ENCODE assay signal across 8 mouse cellular contexts in genomic region chr7:79052521-79053382, GRCm38 (mm10). TPM values are rescaled to one million over a fixed set of nuclear protein-coding genes. Genes with fewer than 3 reads are reported as not detected.
DNase-seq lines count a peak whose midpoint lies in the region; ATAC-seq and TF ChIP-seq lines count a peak whose summit lies in the region.

No protein-coding gene starts in this region.

- DNase-seq in kidney, postnatal 36 days, result no peak
- no peak for DNase-seq in Patski (ENCODE audit: low read depth, low spot score)
- DNase-seq in liver, embryonic 13.5 days, result no peak
- DNase-seq in cerebellum, adult 9-10 months, result no peak

- peak overlapping the region; percentile 45 for H3K4me3 ChIP-seq in kidney, embryonic 14.5 days (ENCODE audit: low read length)
- peak overlapping the region; percentile 52 for H3K4me3 ChIP-seq in embryonic facial prominence, embryonic 15.5 days (replicated peaks)
- peak overlapping the region; percentile 16 for H3K4me3 ChIP-seq in liver, embryonic 13.5 days (replicated peaks)

- H3K27me3 ChIP-seq in kidney, embryonic 14.5 days (ENCODE audit: control insufficient read depth, insufficient read depth, low read length), result peaks cover 55% of the 10 kb centered on the region
- H3K27me3 ChIP-seq in Patski, result peaks cover 61% of the 10 kb centered on the region
- H3K27me3 ChIP-seq in embryonic facial prominence, embryonic 15.5 days, result peaks cover 67% of the 10 kb centered on the region
- peaks cover 74% of the 10 kb centered on the region for H3K27me3 ChIP-seq in liver, embryonic 13.5 days

- H3K4me1 ChIP-seq in kidney, embryonic 14.5 days (ENCODE audit: control insufficient read depth, insufficient read depth, low read length), result peaks cover 3% of the 10 kb centered on the region; the same call in 1 of the 2 replicates
- H3K4me1 ChIP-seq in embryonic facial prominence, embryonic 15.5 days, result peaks cover 17% of the 10 kb centered on the region
- H3K4me1 ChIP-seq in liver, embryonic 13.5 days (replicated peaks), result no peaks in the 10 kb centered on the region

- H3K9ac ChIP-seq in kidney, embryonic 14.5 days (ENCODE audit: low read depth, low read length), result peak overlapping the region; percentile 34
- peak overlapping the region; percentile 24; the same call in 1 of the 2 replicates for H3K9ac ChIP-seq in embryonic facial prominence, embryonic 15.5 days
- H3K9ac ChIP-seq in liver, embryonic 13.5 days, result no peak overlapping the region

- in situ Hi-C loops in Patski (cut with MboI; ENCODE audit: low pct_unique_long_range_greater_than_20kb), result no loop called here

- no peak for TF ChIP-seq CTCF in Patski (IDR thresholded peaks at IDR 0.05)

- no peaks in the 10 kb centered on the region for H3K9me3 ChIP-seq in kidney, embryonic 14.5 days (ENCODE audit: control insufficient read depth, low read length)
- H3K9me3 ChIP-seq in embryonic facial prominence, embryonic 15.5 days (replicated peaks), result no peaks in the 10 kb centered on the region
- H3K9me3 ChIP-seq in liver, embryonic 13.5 days (replicated peaks), result no peaks in the 10 kb centered on the region

- H3K27ac ChIP-seq in kidney, embryonic 14.5 days (ENCODE audit: low read depth, low read length), result no peak overlapping the region
- H3K27ac ChIP-seq in embryonic facial prominence, embryonic 15.5 days (replicated peaks), result no peak overlapping the region
- no peak overlapping the region for H3K27ac ChIP-seq in liver, embryonic 13.5 days

- no peaks in the 10 kb centered on the region for H3K36me3 ChIP-seq in kidney, embryonic 14.5 days (ENCODE audit: control insufficient read depth, insufficient read depth, low read length)
- H3K36me3 ChIP-seq in embryonic facial prominence, embryonic 15.5 days, result no peaks in the 10 kb centered on the region
- H3K36me3 ChIP-seq in liver, embryonic 13.5 days, result no peaks in the 10 kb centered on the region

- under 1% methylated on average over 61 of the region's 66 CpGs for WGBS in kidney, embryonic 14.5 days
- WGBS in embryonic facial prominence, embryonic 15.5 days, result under 1% methylated on average over 58 of the region's 66 CpGs
- 4% methylated on average over 61 of the region's 66 CpGs for WGBS in liver, embryonic 13.5 days (ENCODE audit: insufficient replicate concordance)

- POLR2A ChIA-PET in Patski (lab: Charles Lee), result no interaction called here

- H3K4me2 ChIP-seq in kidney, embryonic 14.5 days (replicated peaks; ENCODE audit: low read depth, low read length), result peak overlapping the region; percentile 87
- peak overlapping the region; percentile 91 for H3K4me2 ChIP-seq in embryonic facial prominence, embryonic 15.5 days (replicated peaks)
- peak overlapping the region; percentile 43 for H3K4me2 ChIP-seq in liver, embryonic 13.5 days

- peak; percentile 69 for ATAC-seq in kidney, embryonic 14.5 days (ENCODE audit: low FRiP score, low TSS enrichment)
- peak; percentile 27 for ATAC-seq in Patski
- ATAC-seq in embryonic facial prominence, embryonic 15.5 days (ENCODE audit: insufficient number of reproducible peaks, low FRiP score, low TSS enrichment, low read depth), result peak; percentile 70; the same call in 1 of the 2 replicates
- ATAC-seq in liver, embryonic 13.5 days (ENCODE audit: low read depth), result no peak
- ATAC-seq in frontal cortex, adult (ENCODE audit: low TSS enrichment), result no peak
- no peak for ATAC-seq in megakaryocyte progenitor cell, adult 5-6 weeks (replicated peaks; ENCODE audit: poor library complexity)

- CTCF ChIA-PET in Patski (lab: Charles Lee), result no interaction called here

RNA-seq across cellular contexts. Expression of gene Acan, which starts 0.5 kb away (rescaled TPM):
- 0.07 and 0.43 TPM in 2 replicates for polyA plus RNA-seq in kidney, embryonic 14.5 days (2014; fragmentation: Nextera tagmentation; extraction: Ambion mirVana)
- not detected for polyA plus RNA-seq in Patski (2021)
- polyA plus RNA-seq in embryonic facial prominence, embryonic 15.5 days (2015; fragmentation: Nextera tagmentation; extraction: Ambion mirVana), result 16.4 and 26.3 TPM in 2 replicates
- polyA plus RNA-seq in liver, embryonic 13.5 days (2015; fragmentation: Nextera tagmentation; extraction: Ambion mirVana), result 0.02 TPM in 1 of 2 replicates, not detected in the other
- not detected in 2 replicates for total RNA-seq in megakaryocyte progenitor cell, adult 5-6 weeks (2015)
- total RNA-seq in megakaryocyte progenitor cell, adult 5-6 weeks (2017), result not detected in 2 replicates

Comparison
In these comparisons a context has a peak if more than half of its experiments do, and no peak if none do; other contexts are left out.
1. ATAC-seq: peak in kidney, embryonic 14.5 days (single experiment), Patski (single experiment) and embryonic facial prominence, embryonic 15.5 days (single experiment); none in liver, embryonic 13.5 days (single experiment), frontal cortex, adult (single experiment) and megakaryocyte progenitor cell, adult 5-6 weeks (single experiment).
2. RNA of gene Acan, which starts 0.5 kb away (polyA plus RNA-seq): 16.4 to 26.3 TPM in embryonic facial prominence, embryonic 15.5 days; 0.07 to 0.43 TPM in kidney, embryonic 14.5 days, 0.02 TPM in liver, embryonic 13.5 days and not detected in Patski (single experiment); every median in the first group is over 10 times any median in the second.
3. Peak in every context shown above with its lines, with median percentiles within 50 percentile points of each other: H3K4me2 ChIP-seq and H3K4me3 ChIP-seq.